Mouse (Mus musculus) limb, embryonic 10.5 days (tissue): ENCODE measurements around the gene Hist3h2ba. TPM values are rescaled to one million over a fixed set of nuclear protein-coding genes. Genes with fewer than 3 reads are reported as not detected.

ENCODE experiments used
- DNase-seq: peaks from one replicate; pipeline ENCODE4 v3.0.0-alpha.2; 2017; ENCODE audit warnings: low spot score
- H3K27ac ChIP-seq: fragments of 300-500 bp; sonication (generic); 2 replicates; pipeline ENCODE4 v1.5.1; 2016; ENCODE audit warnings: mild to moderate bottlenecking
- H3K27me3 ChIP-seq: fragments of 300-500 bp; sonication (generic); 2 replicates; pipeline ENCODE4 v1.6.1; 2016; ENCODE audit warnings: low read depth, mild to moderate bottlenecking; ENCODE audit not compliant: poor library complexity, severe bottlenecking
- H3K36me3 ChIP-seq: fragments of 300-500 bp; sonication (generic); 2 replicates; pipeline ENCODE4 v1.6.1; 2016; ENCODE audit warnings: mild to moderate bottlenecking, moderate library complexity
- H3K4me1 ChIP-seq: fragments of 300-500 bp; sonication (generic); 2 replicates; pipeline ENCODE4 v1.6.1; 2016
- H3K4me3 ChIP-seq: fragments of 300-500 bp; sonication (generic); 2 replicates; pipeline ENCODE4 v1.5.1; 2016; ENCODE audit warnings: mild to moderate bottlenecking, moderate library complexity
- H3K9me3 ChIP-seq: fragments of 300-500 bp; sonication (generic); replicated peaks from 2 replicates; pipeline ENCODE4 v1.6.1; 2016; ENCODE audit warnings: mild to moderate bottlenecking
- WGBS: fragments of 180-500 bp; shearing (Covaris S2); methylation state at CpG from one replicate; pipeline ENCODE4 v1.1.7; 2016; 5-methylcytosine and 5-hydroxymethylcytosine counted together
- polyA plus RNA-seq: library from polyadenylated mRNA; unstranded; fragments of >200 nt; fragmentation: Nextera tagmentation; extraction: Ambion mirVana; gene quantifications from 2 replicates; pipeline ENCODE4 v1.2.1, GENCODE M21; 2016

Hist3h2ba gene
- polyA plus RNA-seq, 1 experiment from 2014 or later, result 4.5 TPM

- H3K27me3 ChIP-seq, result no peaks in the 10 kb centered on the region
- DNase-seq, result no peak
- no peak overlapping the region for H3K4me3 ChIP-seq
- H3K4me1 ChIP-seq, result peaks cover 19% of the 10 kb centered on the region
- H3K9me3 ChIP-seq, result no peaks in the 10 kb centered on the region
- H3K36me3 ChIP-seq, result peaks cover 56% of the 10 kb centered on the region
- WGBS, result 91% methylated on average over 3 of the region's 3 CpGs
- H3K27ac ChIP-seq, result no peak overlapping the region
These were observed 25.7 kb downstream of the Hist3h2ba start for GRCm38 (mm10) chr11:58974414-58974813.

- peak; percentile 62 for DNase-seq
These were observed 28.4 kb downstream of the Hist3h2ba start for GRCm38 (mm10) chr11:58977150-58977549.

GRCm38 (mm10) chr11:58977607-58978026 lies 28.9 kb downstream of the Hist3h2ba start:
- H3K27ac ChIP-seq, result peak overlapping the region; percentile 88
- H3K36me3 ChIP-seq, result peaks cover 45% of the 10 kb centered on the region
- H3K27me3 ChIP-seq, result no peaks in the 10 kb centered on the region
- WGBS, result under 1% methylated on average over 21 of the region's 21 CpGs
- no peaks in the 10 kb centered on the region for H3K9me3 ChIP-seq
- peaks cover 33% of the 10 kb centered on the region for H3K4me1 ChIP-seq
- no peak for DNase-seq
- H3K4me3 ChIP-seq, result peak overlapping the region; percentile 81

More at GRCm38 (mm10) chr11:58977150-58977549, 28.4 kb downstream of the Hist3h2ba start:
- H3K27ac ChIP-seq, result peak overlapping the region; percentile 88
- under 1% methylated on average over 29 of the region's 29 CpGs for WGBS
- peak overlapping the region; percentile 81 for H3K4me3 ChIP-seq
- no peaks in the 10 kb centered on the region for H3K27me3 ChIP-seq
- peaks cover 33% of the 10 kb centered on the region for H3K4me1 ChIP-seq
- peaks cover 45% of the 10 kb centered on the region for H3K36me3 ChIP-seq
- H3K9me3 ChIP-seq, result no peaks in the 10 kb centered on the region

GRCm38 (mm10) chr11:58978027-58978705 lies 29.4 kb downstream of the Hist3h2ba start, which contains the start of gene Trim11:
Gene Trim11 (plus strand): TSS chr11:58978093.
- Histone ChIP-seq H3K4me3 (peak within 1 kb of the TSS; percentile 81), H3K9me3 (no peaks in the 10 kb centered on the region), H3K27ac (peak within 1 kb of the TSS; percentile 88), H3K36me3 (peaks cover 49% of the 10 kb centered on the region), H3K4me1 (peaks cover 33% of the 10 kb centered on the region), H3K27me3 (no peaks in the 10 kb centered on the region)
- peak; percentile 84 for DNase-seq
- WGBS, result under 1% methylated on average over 64 of the region's 64 CpGs

GRCm38 (mm10) chr11:58978706-58979030 lies 29.9 kb downstream of the Hist3h2ba start:
- Histone ChIP-seq H3K27me3 (no peaks in the 10 kb centered on the region), H3K27ac (peak overlapping the region; percentile 88), H3K4me1 (peaks cover 33% of the 10 kb centered on the region), H3K4me3 (peak overlapping the region; percentile 81), H3K36me3 (peaks cover 54% of the 10 kb centered on the region), H3K9me3 (no peaks in the 10 kb centered on the region)
- no peak for DNase-seq
- 8% methylated on average over 5 of the region's 5 CpGs for WGBS

- WGBS, result 83% methylated on average over 3 of the region's 3 CpGs
- Histone ChIP-seq H3K4me3 (peak overlapping the region; percentile 81), H3K4me1 (peaks cover 33% of the 10 kb centered on the region), H3K36me3 (peaks cover 55% of the 10 kb centered on the region), H3K9me3 (no peaks in the 10 kb centered on the region), H3K27me3 (no peaks in the 10 kb centered on the region), H3K27ac (no peak overlapping the region)
- DNase-seq, result no peak
These were observed 30.5 kb downstream of the Hist3h2ba start for GRCm38 (mm10) chr11:58979183-58979582.

GRCm38 (mm10) chr11:58979661-58980060 lies 30.9 kb downstream of the Hist3h2ba start:
- Histone ChIP-seq H3K27ac (no peak overlapping the region), H3K9me3 (no peaks in the 10 kb centered on the region), H3K36me3 (peaks cover 55% of the 10 kb centered on the region), H3K4me1 (peaks cover 33% of the 10 kb centered on the region), H3K27me3 (no peaks in the 10 kb centered on the region), H3K4me3 (peak overlapping the region; percentile 81)
- no peak for DNase-seq
- 83% methylated on average over 7 of the region's 7 CpGs for WGBS

- H3K9me3 ChIP-seq, result no peaks in the 10 kb centered on the region
- peaks cover 33% of the 10 kb centered on the region for H3K4me1 ChIP-seq
- no peaks in the 10 kb centered on the region for H3K27me3 ChIP-seq
- H3K36me3 ChIP-seq, result peaks cover 55% of the 10 kb centered on the region
- no peak for DNase-seq
- H3K27ac ChIP-seq, result no peak overlapping the region
- 70% methylated on average over 5 of the region's 5 CpGs for WGBS
- H3K4me3 ChIP-seq, result no peak overlapping the region
These were observed 31.8 kb downstream of the Hist3h2ba start for GRCm38 (mm10) chr11:58980381-58980990.

GRCm38 (mm10) chr11:58981541-58982447 lies 33.1 kb downstream of the Hist3h2ba start:
- DNase-seq, result no peak
- Histone ChIP-seq H3K27me3 (no peaks in the 10 kb centered on the region), H3K27ac (no peak overlapping the region), H3K4me1 (peaks cover 29% of the 10 kb centered on the region), H3K36me3 (peaks cover 64% of the 10 kb centered on the region), H3K9me3 (no peaks in the 10 kb centered on the region), H3K4me3 (no peak overlapping the region)
- 65% methylated on average over 14 of the region's 14 CpGs for WGBS

GRCm38 (mm10) chr11:58982471-58983097 lies 33.9 kb downstream of the Hist3h2ba start:
- Histone ChIP-seq H3K4me3 (no peak overlapping the region), H3K27ac (no peak overlapping the region), H3K4me1 (peaks cover 26% of the 10 kb centered on the region), H3K9me3 (no peaks in the 10 kb centered on the region), H3K27me3 (no peaks in the 10 kb centered on the region), H3K36me3 (peaks cover 71% of the 10 kb centered on the region)
- WGBS, result 93% methylated on average over 18 of the region's 18 CpGs
- DNase-seq, result no peak

GRCm38 (mm10) chr11:58983691-58984341 lies 35.1 kb downstream of the Hist3h2ba start:
- Histone ChIP-seq H3K4me1 (peaks cover 20% of the 10 kb centered on the region), H3K36me3 (peaks cover 84% of the 10 kb centered on the region), H3K4me3 (no peak overlapping the region), H3K9me3 (no peaks in the 10 kb centered on the region), H3K27me3 (no peaks in the 10 kb centered on the region), H3K27ac (no peak overlapping the region)
- no peak for DNase-seq
- WGBS, result 91% methylated on average over 6 of the region's 6 CpGs

- H3K27me3 ChIP-seq, result no peaks in the 10 kb centered on the region
- peaks cover 92% of the 10 kb centered on the region for H3K36me3 ChIP-seq
- H3K9me3 ChIP-seq, result no peaks in the 10 kb centered on the region
- no peak for DNase-seq
- no peak overlapping the region for H3K27ac ChIP-seq
- WGBS, result 92% methylated on average over 7 of the region's 7 CpGs
- H3K4me3 ChIP-seq, result no peak overlapping the region
- peaks cover 11% of the 10 kb centered on the region for H3K4me1 ChIP-seq
These were observed 35.9 kb downstream of the Hist3h2ba start for GRCm38 (mm10) chr11:58984657-58985056.
